Mouse (Mus musculus): ENCODE measurements around the gene Ttc16.

The Ttc16 gene

DNA sequence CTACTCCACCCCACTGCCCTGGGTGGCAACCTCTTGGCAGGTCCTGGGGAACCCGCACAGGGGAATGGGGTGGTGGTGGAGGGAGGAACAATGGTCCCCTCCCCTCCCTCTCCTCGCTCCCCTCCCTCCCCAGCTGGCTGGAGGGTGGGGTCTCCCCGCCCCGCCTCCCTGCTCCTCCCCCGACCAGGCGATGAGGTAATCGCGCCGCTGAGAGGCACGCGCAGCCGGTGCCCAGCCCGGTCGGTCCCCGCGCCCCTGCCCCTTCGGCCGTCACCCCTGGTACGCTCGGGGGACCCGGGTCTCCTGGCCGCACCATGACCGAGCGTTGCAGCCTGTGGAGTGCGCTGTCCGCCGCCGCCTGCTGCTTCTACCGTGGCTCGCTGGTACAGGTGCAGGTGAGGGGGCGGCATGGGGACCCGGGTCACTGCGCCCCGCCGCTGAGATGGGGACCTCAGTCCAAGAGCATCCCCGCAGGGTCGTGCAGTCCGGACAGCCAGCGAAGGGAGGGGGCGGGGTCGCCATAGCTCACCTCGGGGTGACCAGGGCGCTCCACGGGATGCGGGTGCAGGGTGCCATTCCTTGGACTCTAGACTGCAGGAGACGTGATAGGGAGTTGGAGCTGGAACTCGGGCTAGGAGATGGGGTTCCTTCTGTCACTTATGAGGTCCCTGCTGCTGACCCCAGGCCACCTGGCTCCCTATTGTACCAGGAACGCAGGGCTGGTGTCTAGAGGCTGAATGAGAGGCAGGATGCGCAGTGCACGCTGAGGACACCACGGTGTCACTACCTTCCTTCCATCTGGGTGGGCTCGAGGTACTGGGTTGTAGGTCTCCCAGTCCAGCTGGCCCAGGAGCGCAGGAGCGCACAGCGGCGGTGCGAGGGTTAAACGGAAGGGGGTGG, 33.9 kb downstream of the Ttc16 start:
- DNase-seq: no peak

DNA sequence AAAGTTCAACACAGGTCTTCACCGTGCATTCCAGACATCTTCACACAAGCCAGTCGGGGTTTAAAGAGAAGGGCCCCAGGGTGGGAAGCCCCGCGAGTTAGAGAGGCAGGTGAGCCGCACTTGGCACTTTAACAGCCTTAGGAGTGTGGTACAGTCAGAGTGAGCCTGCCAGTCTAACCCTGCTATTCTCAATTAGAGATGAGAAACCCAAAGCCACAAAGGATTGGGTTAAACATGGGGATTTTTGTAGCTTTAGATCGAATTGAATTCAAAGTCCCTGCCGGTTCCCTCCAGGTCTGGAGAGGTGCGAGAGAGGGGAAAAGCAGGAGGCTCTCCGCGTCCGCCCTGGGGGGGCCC, 34.5 kb downstream of the Ttc16 start, which contains the start of gene 6330409D20Rik:
Gene 6330409D20Rik (minus strand): TSS at position 101 of the 357 bp plus-strand sequence.
- DNase-seq: no peak

DNA sequence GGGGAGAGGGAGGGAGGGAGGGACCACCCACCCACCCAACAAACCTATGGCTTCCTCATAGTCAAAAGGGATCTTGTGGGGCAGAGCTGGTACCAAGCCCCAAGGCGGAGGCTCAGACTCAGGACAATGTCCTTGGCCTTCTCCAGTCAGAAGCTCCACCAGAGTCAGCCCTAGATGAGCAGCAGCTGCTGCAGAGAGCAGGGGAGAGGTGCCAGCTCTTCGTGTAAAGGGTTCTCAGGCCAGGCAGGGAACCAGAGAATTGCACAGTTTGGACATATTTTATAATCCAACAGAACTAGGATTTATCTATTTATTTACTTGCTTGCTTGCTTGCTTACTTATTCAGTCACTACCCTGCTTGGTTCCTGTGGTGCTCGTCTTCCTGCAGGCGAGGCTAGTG, 36.1 kb downstream of the Ttc16 start:
- no peak for DNase-seq

DNA sequence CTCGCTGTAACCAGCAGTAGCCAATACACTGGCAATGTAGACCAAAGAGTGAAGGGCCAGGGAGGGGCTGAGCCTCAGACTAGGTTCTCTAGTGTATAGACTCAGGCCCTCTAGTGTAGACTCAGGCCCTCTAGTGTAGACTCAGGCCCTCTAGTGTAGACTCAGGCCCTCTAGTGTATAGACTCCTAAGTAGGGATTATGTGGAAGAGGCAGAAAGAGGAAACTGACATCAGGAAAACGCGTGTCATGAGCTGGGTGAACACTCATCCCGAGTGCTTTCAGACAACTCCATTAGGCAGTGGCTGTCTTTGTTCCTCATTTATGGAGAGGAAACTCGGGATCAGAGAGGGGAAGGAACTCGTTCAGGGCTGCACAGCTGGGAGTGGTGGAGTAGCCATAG, 38.4 kb downstream of the Ttc16 start:
- no peak for DNase-seq

DNA sequence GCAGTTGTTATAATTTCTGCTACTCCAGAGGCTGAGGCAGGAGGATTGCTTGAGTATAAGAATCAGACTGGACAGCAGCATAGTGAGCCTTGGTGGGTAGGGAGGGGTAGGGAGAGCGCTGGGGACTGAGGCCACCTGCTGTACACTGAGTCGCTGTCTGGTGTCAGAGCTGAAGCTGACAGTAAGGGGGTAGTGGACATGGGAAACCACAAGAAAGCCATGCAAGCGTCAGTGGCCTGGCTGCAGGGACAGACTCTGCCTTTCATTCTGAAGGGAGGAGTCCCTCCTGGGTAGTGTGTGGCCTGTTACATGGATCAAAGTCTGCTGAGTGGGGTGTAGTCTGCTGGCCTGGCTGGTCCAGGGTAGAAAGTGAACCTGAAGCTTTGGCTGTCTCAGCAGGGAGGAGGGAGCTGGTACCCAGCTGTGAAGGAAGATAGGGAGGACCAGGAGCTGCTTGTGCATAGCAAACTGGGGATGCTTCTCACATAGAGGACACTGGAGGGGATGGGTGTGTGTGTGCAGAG, 39.1 kb downstream of the Ttc16 start:
- no peak for DNase-seq

DNA sequence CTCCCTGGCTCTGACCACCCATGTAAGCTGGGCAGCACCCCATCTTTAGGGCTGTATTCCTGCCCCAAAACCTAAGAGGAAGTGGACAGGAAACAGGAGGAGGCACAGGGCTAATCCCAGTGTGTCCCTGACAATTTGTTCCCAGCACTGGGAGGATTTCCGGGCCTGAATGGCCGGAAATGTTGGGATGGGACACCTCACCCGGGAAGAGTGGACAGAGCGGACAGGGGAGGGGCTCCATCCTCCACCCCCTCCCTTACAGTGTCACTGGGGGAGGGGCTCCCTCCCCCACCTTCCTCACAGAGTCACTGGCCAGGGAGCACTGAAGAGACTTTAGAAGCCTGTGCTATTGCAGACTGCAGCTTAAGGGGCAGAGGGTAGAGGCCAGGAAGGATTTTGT, 40.5 kb downstream of the Ttc16 start:
- DNase-seq: no peak

DNA sequence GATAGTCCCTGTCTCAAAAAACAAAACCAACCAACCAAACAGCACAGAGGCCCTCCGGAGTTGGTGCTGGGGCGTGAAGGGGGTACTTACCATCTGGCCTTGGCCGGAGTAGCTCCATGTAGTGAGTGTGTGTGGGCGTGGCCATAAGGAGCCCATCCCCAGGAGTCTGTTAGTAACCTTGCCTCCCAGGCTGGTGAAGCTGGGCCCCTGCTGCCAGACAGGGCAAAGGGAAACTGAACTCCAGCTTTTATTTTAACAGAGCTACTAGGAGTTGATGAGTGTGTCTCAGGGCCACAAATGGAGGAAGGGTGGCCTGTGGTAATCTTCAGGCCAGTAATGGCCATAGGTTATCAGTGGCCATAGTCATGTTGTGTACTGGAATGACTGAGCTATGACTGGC, 41.0 kb downstream of the Ttc16 start:
- no peak for DNase-seq

DNA sequence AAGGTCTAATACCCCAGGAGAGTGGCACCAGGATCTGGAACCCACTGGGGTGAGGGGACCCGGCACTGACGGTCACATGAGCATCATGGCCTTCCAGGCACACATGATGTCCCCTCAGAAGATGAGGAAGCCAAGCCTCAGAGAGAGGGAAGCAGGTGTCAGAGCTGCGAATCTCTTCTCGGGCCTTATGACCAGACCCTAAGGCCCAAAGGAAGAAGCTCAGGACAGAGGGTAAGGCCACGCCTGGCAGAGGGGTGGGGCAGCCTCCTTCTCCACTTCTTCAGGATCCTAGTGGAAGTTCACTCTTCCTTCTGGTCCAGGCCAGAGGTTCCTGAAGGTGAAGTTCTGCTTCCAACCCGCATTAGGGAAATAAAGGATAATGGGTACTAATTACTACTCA, 42.7 kb downstream of the Ttc16 start:
- no peak for DNase-seq

DNA sequence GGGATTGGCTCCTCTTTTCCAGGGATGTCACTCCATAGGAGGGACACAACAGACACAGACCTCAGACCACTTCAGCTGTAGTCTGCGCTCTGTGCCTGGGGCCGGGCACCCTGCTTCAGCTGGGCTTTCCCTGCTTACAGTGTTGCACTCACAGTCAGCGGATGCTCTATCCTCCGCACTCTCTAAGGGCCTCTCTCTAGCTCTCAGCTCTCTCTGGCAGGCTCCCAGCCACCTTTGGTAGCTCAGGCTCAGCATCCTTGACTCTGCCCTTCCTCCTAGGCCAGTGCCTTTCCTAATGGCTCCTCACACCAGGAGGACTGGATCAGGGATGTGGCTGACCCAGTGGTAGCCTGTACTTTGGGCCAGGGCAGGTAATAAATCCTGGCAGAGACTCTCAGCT, 43.5 kb downstream of the Ttc16 start:
- DNase-seq: no peak

DNA sequence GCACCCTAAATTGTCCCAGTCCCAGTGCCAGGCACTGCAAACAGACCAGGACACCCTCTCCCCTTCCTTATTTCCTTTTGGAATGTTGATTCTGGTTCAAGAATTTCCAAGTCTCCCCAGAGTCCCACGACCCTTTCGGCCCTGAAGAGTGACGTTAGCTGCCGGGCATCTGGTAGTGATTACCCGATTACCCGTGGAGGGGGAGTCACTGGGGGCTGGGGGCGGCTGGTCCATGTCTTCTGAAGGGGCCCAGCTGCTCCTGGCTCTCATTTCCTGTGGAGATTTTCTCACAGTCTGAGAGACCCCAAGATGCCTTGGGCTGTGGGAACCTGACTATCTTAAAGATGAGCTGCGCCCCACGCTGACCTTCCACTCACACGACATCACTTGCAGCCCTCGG, 44.6 kb downstream of the Ttc16 start:
- no peak for DNase-seq

DNA sequence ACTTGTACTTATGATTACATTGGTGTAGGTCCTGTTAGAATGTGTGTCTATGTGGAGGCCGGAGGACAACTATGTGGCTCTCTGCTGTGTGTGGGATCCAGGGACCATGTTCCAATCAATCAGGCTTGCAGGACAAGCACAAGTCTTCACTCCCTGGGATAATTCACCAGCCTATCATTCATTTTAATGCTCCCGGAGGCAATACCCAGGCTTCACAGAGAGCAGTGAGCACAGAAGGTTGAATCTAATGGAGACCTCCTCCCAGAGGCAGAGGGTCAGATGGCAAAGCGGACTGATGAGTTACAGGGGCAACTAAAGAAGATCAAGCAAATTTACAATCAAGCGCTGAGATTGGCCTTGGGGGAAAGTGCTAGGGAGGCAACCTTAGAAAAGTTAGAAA, 45.9 kb downstream of the Ttc16 start:
- no peak for DNase-seq

DNA sequence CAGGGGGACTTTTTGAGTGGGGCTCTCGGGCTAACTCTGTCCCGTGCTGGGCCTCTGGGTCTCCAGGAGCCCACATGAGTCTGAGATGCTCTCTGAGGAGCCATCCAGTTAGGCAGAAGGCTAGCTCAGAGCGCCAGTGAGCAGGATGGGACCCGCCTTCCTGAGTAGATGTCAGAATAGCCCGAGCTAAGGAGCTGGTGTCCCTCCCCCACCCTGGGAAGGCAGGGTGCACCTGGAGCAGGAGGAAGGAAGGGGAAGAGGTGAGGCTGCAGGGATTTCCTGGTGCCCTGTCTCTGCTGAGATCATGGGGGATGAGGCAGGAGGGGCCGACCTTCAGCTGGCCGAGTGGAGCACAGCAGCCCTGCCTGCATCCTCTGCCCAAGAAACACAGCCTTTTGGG, 47.0 kb downstream of the Ttc16 start:
- DNase-seq: no peak

DNA sequence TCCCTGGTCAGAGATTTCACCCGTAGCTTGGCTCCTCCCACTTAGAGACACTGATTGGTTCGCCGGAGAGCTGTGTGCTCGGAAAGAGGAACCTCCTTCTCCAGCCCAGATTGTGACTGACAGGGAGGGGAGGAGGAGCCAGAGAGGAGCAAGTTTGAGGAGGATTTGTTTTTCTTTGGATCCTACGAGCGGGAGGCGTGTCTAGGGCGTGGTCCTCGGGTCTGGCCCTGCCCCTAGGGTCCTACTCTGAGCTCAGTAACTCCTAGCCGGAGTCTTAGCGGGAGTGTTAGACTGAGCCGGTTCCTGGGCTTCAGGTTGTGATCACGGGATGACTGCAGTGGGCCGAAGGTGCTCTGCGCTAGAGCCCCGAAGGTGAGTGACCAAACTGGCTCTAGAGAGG, 48.0 kb downstream of the Ttc16 start:
- peak; percentile 71 to 73 for DNase-seq

DNA sequence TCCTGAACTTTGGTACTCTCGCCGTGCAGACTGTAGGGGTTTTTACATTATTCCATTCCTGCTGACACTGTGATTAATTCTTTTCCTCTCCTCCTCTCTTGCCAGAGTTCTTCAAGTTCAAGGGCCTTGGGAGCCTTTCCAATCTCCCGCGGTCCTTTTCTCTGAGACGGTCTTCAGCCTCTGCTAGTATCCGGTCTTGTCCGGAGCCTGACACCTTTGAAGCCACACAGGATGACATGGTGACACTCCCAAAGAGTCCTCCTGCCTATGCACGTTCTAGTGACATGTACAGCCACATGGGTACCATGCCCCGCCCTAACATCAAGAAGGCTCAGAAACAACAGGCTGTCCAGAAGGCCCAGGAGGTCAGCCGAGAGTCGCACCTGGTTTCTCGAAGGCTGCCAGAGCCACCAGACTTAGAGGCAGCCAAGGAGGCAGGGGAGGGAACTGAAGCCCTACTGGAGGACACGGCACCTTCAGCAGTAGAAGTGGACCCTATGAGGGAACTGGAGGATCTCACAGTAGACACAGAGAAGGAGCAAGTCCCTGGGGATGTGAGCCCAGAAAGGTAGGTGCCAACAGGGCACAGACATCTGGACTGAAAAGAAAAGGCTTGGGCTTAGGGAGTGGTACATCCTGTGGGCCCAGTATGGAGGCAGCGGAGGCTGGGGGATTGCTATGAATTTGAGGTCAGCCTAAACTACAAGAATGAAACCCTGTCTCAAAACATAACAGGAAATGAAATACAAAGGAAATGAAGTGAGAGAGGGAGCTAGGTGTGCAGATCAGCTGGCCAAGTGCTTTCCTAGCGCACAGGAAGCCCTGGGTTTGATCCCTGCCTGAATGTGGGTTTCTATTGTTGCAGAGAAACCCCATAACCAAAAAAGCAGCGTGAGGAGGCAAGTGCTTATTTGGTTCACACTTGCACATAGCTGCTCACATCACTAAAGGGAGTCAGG, 50.3 kb downstream of the Ttc16 start:
- no peak for DNase-seq

DNA sequence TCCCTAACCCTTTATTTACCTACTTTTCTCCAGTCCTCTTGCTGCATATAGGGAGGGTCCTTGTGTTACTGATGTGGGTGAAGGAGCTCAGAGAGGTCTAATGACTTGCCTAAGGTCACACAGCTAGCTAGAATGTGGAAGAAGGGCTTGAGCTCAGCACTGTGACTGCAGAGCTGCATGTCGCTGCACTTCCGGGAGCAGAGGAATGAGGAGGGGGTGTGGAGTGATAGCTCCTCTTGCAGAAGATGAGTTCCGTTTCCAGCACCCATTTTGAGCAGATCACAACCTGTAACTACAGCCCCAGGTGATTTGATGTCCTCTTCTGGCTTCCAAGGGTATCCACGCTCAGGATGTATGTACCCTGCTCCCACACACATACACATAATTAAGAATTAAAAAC, 51.3 kb downstream of the Ttc16 start:
- DNase-seq: no peak

DNA sequence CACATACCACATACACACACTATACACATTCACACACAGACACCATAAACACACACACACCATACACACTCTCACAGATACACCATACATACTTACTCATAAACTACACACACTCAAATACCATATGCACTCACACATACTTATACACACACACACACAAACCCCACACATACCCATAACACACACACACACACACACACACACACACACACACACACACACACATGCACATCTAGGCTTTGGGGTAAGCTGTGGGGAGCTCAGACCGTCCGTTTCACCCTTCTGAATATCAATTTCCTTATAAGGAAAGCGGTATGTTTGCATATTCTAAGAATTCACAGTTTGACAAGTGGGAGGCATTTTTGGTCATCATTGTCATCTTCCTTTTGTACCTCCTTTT, 52.9 kb downstream of the Ttc16 start:
- no peak for DNase-seq

DNA sequence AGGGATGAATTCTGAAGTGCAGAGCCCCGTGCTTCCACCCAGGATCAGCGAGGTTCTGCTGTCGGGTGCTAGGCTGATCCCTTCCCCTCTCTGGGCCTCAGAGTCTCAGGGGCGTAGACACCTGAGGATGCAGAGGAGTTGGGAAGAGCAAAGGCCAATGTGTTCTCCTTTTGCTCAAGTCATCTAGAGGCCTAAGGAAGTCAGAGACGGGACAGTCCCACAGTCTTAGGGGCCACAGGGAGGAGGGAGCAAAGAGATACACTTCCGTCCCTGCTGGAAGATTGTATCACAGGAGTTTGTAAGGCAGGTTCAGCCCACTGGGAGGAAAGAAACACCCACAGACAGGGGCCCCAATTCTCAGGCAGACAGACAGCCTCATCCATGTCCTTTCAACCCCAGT, 53.4 kb downstream of the Ttc16 start:
- no peak for DNase-seq

DNA sequence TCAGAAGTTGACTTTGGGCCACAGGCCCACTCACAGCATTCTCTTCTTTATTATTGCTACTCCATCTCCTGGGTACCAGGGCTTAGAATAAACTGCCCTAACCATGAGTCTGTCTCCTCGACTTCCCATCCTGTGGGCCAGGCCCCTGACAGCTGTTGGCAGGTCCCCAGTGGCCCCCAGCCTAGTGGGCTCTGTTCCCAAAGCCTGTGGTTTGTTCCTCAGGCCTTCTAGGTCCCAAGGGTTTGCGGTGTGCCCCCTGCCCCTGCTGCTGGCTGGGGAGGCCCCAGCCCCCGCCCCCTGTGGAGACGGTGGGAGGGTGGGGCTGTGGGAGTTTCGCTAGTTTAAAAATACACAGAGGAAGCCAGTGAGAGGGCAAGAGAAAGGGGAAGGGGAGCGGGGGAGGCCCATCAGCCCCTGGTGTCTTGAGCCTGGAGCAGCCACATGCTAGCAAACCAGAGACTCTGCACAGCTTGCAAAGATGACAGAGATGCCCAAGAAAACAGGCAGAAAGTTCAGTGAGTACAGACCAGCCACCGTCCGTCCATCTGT, 54.7 kb downstream of the Ttc16 start, which contains the start of gene Sh2d3c:
Gene Sh2d3c (plus strand): TSS at position 375 of the 549 bp plus-strand sequence.
- peak; percentile 65 to 70 for DNase-seq

DNA sequence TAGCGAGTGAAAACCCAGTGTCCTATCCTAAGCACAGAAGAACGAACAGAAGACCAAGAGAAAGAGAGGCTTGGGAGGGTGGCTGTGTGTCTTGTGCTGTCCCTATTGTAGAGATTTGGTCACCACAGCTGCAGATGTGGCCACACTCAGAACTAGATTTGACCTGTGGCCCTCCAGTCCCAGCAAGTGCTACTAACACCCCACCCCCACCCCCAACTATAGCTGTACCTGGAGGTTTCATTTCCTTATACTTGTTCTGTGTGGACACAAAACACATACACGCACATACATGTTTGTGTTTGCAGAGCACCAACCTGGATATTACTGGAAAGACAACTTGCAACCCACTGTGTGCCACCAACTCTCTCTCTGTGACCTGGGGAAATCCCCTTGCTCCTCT, 55.4 kb downstream of the Ttc16 start:
- no peak for DNase-seq

DNA sequence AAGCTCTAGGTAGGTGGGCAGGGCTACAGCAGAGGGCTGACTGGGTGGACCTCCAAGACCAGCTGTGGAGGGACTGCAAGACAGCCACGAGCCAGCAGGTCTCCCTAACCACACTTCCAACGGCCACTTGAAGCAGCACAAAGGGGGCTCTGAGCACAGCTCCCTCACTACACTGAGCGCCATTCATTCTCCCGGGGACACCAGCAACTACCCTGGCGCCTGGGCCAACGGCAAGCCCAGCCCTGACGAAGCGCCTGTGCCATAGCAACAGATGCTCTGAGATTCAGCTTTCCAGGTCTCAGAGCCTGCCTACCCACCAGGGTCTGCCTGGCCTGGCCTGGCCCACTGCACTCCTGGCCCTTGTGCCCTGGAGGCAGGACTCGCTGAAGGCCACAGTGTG, 56.7 kb downstream of the Ttc16 start:
- no peak for DNase-seq

DNA sequence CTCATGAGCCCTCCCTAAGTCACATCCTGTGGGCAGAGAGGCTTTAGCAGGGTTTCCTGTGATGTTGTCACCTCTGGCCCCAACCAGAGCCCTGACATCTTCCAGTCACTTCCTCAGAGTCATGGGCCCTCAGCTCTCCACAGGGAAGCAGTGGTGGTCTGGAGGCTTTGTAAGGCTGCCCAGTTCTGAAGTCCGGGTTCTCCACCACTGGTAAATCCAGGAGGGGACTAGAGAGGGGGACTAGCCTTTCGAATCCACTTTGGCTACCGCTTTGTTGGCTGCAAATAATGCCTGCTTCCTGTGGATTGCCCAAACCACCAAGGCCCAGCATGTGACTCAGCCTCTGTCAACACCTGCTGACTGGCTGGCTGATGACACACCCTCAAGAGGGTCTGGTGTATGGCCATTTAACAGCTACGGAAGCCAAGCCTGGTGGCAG, 60.4 kb downstream of the Ttc16 start:
- peak; percentile 52 to 56 for DNase-seq

DNA sequence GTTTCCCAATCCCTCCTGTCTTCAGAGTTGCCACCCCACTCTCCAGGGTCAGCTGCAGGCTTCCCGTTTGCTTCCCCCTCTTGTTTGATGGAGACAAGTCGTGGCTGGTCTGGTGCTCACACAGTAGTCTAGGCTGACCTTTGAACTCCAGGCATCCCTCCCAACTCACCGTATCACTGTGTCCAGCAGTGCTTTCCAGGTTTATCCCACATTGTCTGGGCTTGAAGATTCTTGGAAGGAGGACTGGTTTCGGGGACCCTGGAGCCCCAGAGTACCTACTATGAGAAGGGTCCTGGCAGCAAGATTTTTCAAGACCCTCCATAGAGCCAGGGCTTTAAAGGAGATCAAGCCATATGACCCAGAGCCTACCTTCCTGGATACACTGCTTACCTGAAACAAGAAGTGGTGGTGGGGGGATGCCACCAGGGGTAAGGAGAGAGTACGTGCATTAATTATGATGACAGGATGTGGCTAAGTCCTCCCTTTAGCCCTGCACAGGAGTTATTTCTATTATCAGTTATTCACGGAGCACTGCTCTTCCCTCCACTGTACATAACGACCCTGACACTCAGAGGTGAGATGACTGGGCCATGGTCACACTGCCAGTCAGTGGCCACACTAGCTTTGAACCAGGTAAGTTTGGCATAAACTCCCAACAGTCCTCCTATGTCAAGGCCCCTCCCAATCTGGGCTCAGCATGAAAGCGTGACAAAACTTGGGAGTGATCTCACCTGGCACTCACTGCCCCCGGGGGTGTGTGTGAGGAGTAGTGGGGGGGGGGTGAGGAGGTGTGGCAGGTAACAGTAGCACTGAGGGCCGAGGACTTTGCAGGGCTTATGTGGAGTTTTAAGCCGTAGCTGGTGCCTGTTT, 61.1 kb downstream of the Ttc16 start:
- peak in 1 of 2 experiments; percentile 29 for DNase-seq
